Mouse (Mus musculus) myocyte (in vitro differentiated cells): ENCODE measurements around the gene Atp6v0e. TPM values are rescaled to one million over a fixed set of nuclear protein-coding genes. Genes with fewer than 3 reads are reported as not detected.

Source experiments
- H3K27me3 ChIP-seq: one replicate; pipeline ENCODE4 v1.6.1; 2011; ENCODE audit not compliant: control insufficient read depth, insufficient read depth, insufficient read length
- H3K36me3 ChIP-seq: one replicate; pipeline ENCODE4 v1.6.1; 2011; ENCODE audit not compliant: control insufficient read depth, insufficient read depth
- H3K4me2 ChIP-seq: one replicate; pipeline ENCODE4 v1.6.1; 2011; ENCODE audit warnings: low read depth, control low read depth
- H3K4me3 ChIP-seq: one replicate; pipeline ENCODE4 v1.5.1; 2011; ENCODE audit warnings: mild to moderate bottlenecking, control low read depth, moderate library complexity
- H3K79me2 ChIP-seq: one replicate; pipeline ENCODE4 v1.6.1; 2011; ENCODE audit not compliant: control insufficient read depth, insufficient read depth
- H3ac ChIP-seq: one replicate; pipeline ENCODE4 v1.6.1; 2011; ENCODE audit not compliant: control insufficient read depth, insufficient read length
- CEBPB ChIP-seq: IDR thresholded peaks from 2 replicates; pipeline ENCODE4 v1.6.1; 2011; ENCODE audit warnings: mild to moderate bottlenecking, moderate library complexity; ENCODE audit not compliant: poor library complexity, insufficient read depth, severe bottlenecking
- E2F4 ChIP-seq: IDR thresholded peaks from one replicate; pipeline ENCODE4 v1.6.1; 2011; ENCODE audit warnings: mild to moderate bottlenecking, control low read depth, moderate library complexity; ENCODE audit not compliant: insufficient read depth
- MAX ChIP-seq: IDR thresholded peaks from one replicate; pipeline ENCODE4 v1.6.1; 2011; ENCODE audit warnings: low read depth, mild to moderate bottlenecking, control low read depth
- MYOD1 ChIP-seq, 3 experiments: IDR thresholded peaks; one replicate each; pipeline ENCODE4 v1.6.1; 2011; ENCODE audit warnings: control low read depth in 2 of 3, low read depth in 2 of 3, mild to moderate bottlenecking in 2 of 3, moderate library complexity in 1 of 3; ENCODE audit not compliant: insufficient read length in 2 of 3, control insufficient read depth in 1 of 3
- MYOG ChIP-seq, 3 experiments: IDR thresholded peaks; one replicate each; pipeline ENCODE4 v1.6.1; 2011; ENCODE audit warnings: control low read depth in 2 of 3, low read depth in 2 of 3, mild to moderate bottlenecking in 2 of 3; ENCODE audit not compliant: insufficient read length in 2 of 3, control insufficient read depth in 1 of 3, insufficient read depth in 1 of 3
- POLR2A ChIP-seq: IDR thresholded peaks from one replicate; pipeline ENCODE4 v1.6.1; 2011; ENCODE audit warnings: low read depth, mild to moderate bottlenecking, control low read depth, moderate library complexity; ENCODE audit not compliant: insufficient read length
- POLR2AphosphoS2 ChIP-seq: IDR thresholded peaks from one replicate; pipeline ENCODE4 v1.6.1; 2011; ENCODE audit warnings: low read depth, control low read depth; ENCODE audit not compliant: insufficient read length
- REST ChIP-seq: IDR thresholded peaks from one replicate; pipeline ENCODE4 v1.6.1; 2011; ENCODE audit warnings: mild to moderate bottlenecking, control low read depth, moderate library complexity; ENCODE audit not compliant: insufficient read depth, insufficient read length
- SRF ChIP-seq: IDR thresholded peaks from one replicate; pipeline ENCODE4 v1.6.1; 2011; ENCODE audit warnings: low read depth; ENCODE audit not compliant: control insufficient read depth, insufficient read length
- TCF12 ChIP-seq: IDR thresholded peaks from one replicate; pipeline ENCODE4 v1.6.1; 2011; ENCODE audit warnings: mild to moderate bottlenecking, control low read depth; ENCODE audit not compliant: poor library complexity, insufficient read depth, severe bottlenecking
- TCF3 ChIP-seq: IDR thresholded peaks from one replicate; pipeline ENCODE4 v1.6.1; 2011; ENCODE audit warnings: low read depth, control low read depth; ENCODE audit not compliant: insufficient read length
- USF1 ChIP-seq: IDR thresholded peaks from one replicate; pipeline ENCODE4 v1.6.1; 2011; ENCODE audit warnings: low read depth, mild to moderate bottlenecking, control low read depth, moderate library complexity
- polyA plus RNA-seq: library from polyadenylated mRNA; unstranded; fragments of >200 nt; fragmentation: generic; extraction: Trizol; gene quantifications from one replicate; pipeline ENCODE4 v1.2.1, GENCODE M21; 2012; ENCODE audit warnings: missing spikeins

The Atp6v0e gene
- polyA plus RNA-seq, 1 experiment: 211 TPM

DNA sequence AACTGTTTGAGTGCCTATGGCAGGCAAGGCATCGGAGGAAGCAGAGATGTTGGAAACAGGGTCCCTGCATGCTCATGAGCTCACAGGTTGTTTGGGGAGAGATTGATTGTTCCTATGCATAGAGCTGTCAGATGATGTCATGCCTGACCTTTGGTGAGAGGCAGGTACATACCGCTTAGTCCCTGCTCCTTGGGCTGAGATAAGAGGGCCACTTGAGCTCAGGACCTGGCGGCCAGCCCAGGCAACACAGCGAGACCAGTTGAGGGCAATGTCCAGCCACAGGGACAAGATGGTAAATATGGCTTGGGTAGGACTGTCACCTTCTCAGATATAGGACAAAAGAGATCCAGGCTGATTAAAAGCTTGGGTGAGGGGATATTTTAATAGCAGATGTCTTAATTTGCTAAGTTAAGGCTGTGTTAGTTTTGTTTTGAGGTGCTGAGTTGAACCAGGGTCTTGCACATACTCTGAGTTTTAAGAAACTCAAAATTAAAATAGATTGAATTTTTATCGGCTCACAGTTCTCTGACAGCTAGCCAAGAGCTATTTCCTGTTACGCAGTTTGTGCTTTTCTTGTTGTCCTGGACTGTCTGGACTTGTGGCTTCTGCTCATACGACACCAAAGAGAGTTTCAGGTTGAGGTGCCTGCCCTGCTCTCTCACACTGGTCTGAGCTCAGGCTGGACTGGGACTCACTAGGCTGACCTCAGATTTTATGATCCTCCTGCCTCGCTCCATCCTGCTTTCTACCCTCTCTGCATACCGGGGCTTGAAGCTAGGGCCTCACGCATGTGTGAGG lies 37.0 kb downstream of the Atp6v0e start:
- Histone ChIP-seq H3K79me2 (no peaks in the 10 kb centered on the region), H3K4me2 (no peak overlapping the region), H3K27me3 (no peaks in the 10 kb centered on the region), H3K4me3 (no peak overlapping the region), H3ac (no peak overlapping the region), H3K36me3 (peaks cover 6% of the 10 kb centered on the region)
- no peak for TF ChIP-seq MYOD1 (IDR thresholded peaks at IDR 0.05; ENCODE audit: control insufficient read depth in 1 of 3, insufficient read length in 2 of 3, low read depth in 2 of 3)
- no peak for TF ChIP-seq USF1
- no peak for TF ChIP-seq POLR2A
- no peak for TF ChIP-seq MAX
- no peak for TF ChIP-seq CEBPB
- TF ChIP-seq E2F4: no peak
- no peak for TF ChIP-seq POLR2AphosphoS2
- no peak for TF ChIP-seq MYOG (IDR thresholded peaks at IDR 0.05; ENCODE audit: control insufficient read depth in 1 of 3, insufficient read depth in 1 of 3, insufficient read length in 2 of 3, low read depth in 2 of 3)
- no peak for TF ChIP-seq SRF
- TF ChIP-seq REST: no peak
- no peak for TF ChIP-seq TCF3
- no peak for TF ChIP-seq TCF12

DNA sequence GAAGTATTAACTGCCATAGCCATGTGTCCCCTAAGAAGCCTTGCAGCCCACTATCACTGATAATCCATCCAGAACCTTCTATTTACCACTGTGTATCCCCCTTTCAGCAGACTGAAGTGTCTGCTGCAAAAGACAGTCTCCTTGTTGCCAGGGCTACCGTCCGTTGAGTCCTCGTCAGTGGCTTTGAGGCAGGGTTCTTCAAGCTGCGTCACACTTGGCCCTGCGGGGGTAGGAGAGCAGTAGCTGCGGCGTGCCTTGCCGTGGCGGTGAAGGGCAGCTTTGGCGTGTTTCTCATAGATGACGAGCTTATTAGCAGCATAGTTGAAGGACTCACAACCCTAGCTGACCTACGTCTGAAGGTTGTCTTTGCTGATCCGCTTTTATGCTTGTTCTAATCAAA lies 38.5 kb downstream of the Atp6v0e start:
- H3K4me3 ChIP-seq: no peak overlapping the region
- peaks cover 6% of the 10 kb centered on the region for H3K36me3 ChIP-seq
- no peak for TF ChIP-seq CEBPB
- no peak for TF ChIP-seq MYOG (IDR thresholded peaks at IDR 0.05; ENCODE audit: control insufficient read depth in 1 of 3, insufficient read depth in 1 of 3, insufficient read length in 2 of 3, low read depth in 2 of 3)
- no peak for TF ChIP-seq MYOD1 (IDR thresholded peaks at IDR 0.05; ENCODE audit: control insufficient read depth in 1 of 3, insufficient read length in 2 of 3, low read depth in 2 of 3)
- no peak for TF ChIP-seq POLR2A
- TF ChIP-seq USF1: no peak
- no peak for TF ChIP-seq E2F4
- TF ChIP-seq POLR2AphosphoS2: no peak
- no peak for TF ChIP-seq MAX
- TF ChIP-seq TCF12: no peak
- no peak for TF ChIP-seq SRF
- TF ChIP-seq TCF3: no peak
- TF ChIP-seq REST: no peak
- no peak overlapping the region for H3ac ChIP-seq
- no peaks in the 10 kb centered on the region for H3K79me2 ChIP-seq
- H3K27me3 ChIP-seq: no peaks in the 10 kb centered on the region
- no peak overlapping the region for H3K4me2 ChIP-seq

DNA sequence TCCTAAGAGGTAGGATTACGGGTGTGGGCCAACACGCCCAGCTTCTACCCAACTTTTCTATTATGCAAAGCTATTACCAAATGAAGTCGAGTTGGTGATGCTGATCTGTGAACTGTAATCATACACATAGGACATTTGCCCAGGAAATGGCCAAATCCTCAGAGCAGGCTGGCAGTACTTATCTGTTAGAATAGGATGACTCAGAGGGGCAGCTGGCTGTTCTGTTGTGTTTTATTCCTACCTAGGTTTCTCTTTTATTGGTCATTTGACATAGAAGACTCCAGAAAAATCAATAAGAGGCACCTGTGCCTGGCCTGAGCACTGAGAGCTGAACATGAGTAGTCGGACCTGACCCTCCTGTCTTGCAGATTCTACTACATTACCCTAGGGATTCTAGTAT lies 39.6 kb downstream of the Atp6v0e start:
- Histone ChIP-seq H3K4me2 (no peak overlapping the region), H3K36me3 (peaks cover 3% of the 10 kb centered on the region), H3K27me3 (no peaks in the 10 kb centered on the region), H3ac (no peak overlapping the region), H3K4me3 (no peak overlapping the region), H3K79me2 (no peaks in the 10 kb centered on the region)
- TF ChIP-seq MYOG (IDR thresholded peaks at IDR 0.05; ENCODE audit: control insufficient read depth in 1 of 3, insufficient read depth in 1 of 3, insufficient read length in 2 of 3, low read depth in 2 of 3) (no peak), SRF (no peak), MAX (no peak), POLR2A (no peak), TCF12 (no peak), TCF3 (no peak), USF1 (no peak), CEBPB (no peak), E2F4 (no peak), MYOD1 (IDR thresholded peaks at IDR 0.05; ENCODE audit: control insufficient read depth in 1 of 3, insufficient read length in 2 of 3, low read depth in 2 of 3) (no peak), REST (no peak), POLR2AphosphoS2 (no peak)

DNA sequence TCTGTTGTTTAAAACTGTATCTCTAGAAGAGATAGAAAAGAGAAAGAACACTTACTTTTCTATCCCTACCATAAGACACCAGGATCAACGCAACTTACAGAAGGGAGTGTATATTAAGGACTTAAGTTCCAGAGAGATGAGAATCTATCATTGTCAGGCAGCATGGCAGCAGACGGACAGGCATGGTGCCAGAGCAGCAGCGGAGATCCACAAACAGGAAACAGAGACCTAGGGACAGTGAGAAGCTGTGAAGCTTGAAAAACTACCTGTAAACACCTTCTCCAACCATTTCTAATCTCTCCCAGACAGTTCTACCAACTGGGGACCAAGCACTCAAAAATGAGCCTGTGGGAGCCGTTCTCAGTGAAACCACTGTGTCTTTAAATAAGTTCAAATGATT lies 40.6 kb downstream of the Atp6v0e start:
- no peak overlapping the region for H3K4me3 ChIP-seq
- H3K36me3 ChIP-seq: peaks cover 3% of the 10 kb centered on the region
- TF ChIP-seq SRF (no peak), MYOD1 (IDR thresholded peaks at IDR 0.05; ENCODE audit: control insufficient read depth in 1 of 3, insufficient read length in 2 of 3, low read depth in 2 of 3) (no peak), MAX (no peak), POLR2A (no peak), USF1 (no peak), TCF3 (no peak), E2F4 (no peak), MYOG (IDR thresholded peaks at IDR 0.05; ENCODE audit: control insufficient read depth in 1 of 3, insufficient read depth in 1 of 3, insufficient read length in 2 of 3, low read depth in 2 of 3) (no peak), POLR2AphosphoS2 (no peak), TCF12 (no peak), CEBPB (no peak), REST (no peak)
- H3K27me3 ChIP-seq: no peaks in the 10 kb centered on the region
- H3K79me2 ChIP-seq: no peaks in the 10 kb centered on the region
- no peak overlapping the region for H3ac ChIP-seq
- H3K4me2 ChIP-seq: no peak overlapping the region
